In genomic region chr12:54203656-54204045, GRCm38 (mm10) we compare ENCODE assay signal across 8 mouse cellular contexts. TPM values are rescaled to one million over a fixed set of nuclear protein-coding genes. Genes with fewer than 3 reads are reported as not detected.
DNase-seq lines count a peak whose midpoint lies in the region; ATAC-seq lines count a peak whose summit lies in the region.

Gene Egln3 (minus strand): TSS chr12:54203860.

- H3K27ac ChIP-seq in hindbrain, embryonic 13.5 days = 0 out of 2 replicates have a peak within 1 kb of the TSS, but pooled peaks have one; percentile 35

- peak within 1 kb of the TSS; percentile 100 for H3K4me2 ChIP-seq in hindbrain, embryonic 13.5 days

- no peaks in the 10 kb centered on the region for H3K9me3 ChIP-seq in hindbrain, embryonic 13.5 days

- H3K4me3 ChIP-seq in hindbrain, embryonic 13.5 days = peak within 1 kb of the TSS; percentile 62

- peak within 1 kb of the TSS; percentile 77 for H3K9ac ChIP-seq in hindbrain, embryonic 13.5 days

- H3K27me3 ChIP-seq in hindbrain, embryonic 13.5 days = peaks cover 35% of the 10 kb centered on the region

- peak; percentile 85 for ATAC-seq in hindbrain, embryonic 13.5 days (ENCODE audit: low FRiP score)

- peaks cover 32% of the 10 kb centered on the region for H3K4me1 ChIP-seq in hindbrain, embryonic 13.5 days (replicated peaks)

- under 1% methylated on average over 25 of the region's 25 CpGs for WGBS in hindbrain, embryonic 13.5 days

- DNase-seq in MN1 (ENCODE audit: low spot score) = peak; percentile 93
- DNase-seq in cerebellum, adult 9-11 months = peak; percentile 33
- DNase-seq in frontal cortex, postnatal 25 days (ENCODE audit: low spot score in 2 of 2) = peak; percentile 40 to 47
- peak; percentile 65 to 76 for DNase-seq in layer of hippocampus, postnatal 36 days
- peak; percentile 87 for DNase-seq in lung, postnatal 14 days
- peak; percentile 86 for DNase-seq in ovary, postnatal 14 days (ENCODE audit: low spot score)
- DNase-seq in thymus, postnatal 14 days = peak; percentile 92

- no peaks in the 10 kb centered on the region for H3K36me3 ChIP-seq in hindbrain, embryonic 13.5 days

RNA-seq across cellular contexts. Expression of gene Egln3, which starts in this region (rescaled TPM):
- 4.7 and 5.8 TPM in 2 replicates for polyA plus RNA-seq in hindbrain, embryonic 13.5 days (2015; fragmentation: Nextera tagmentation; extraction: Ambion mirVana)
- total RNA-seq in layer of hippocampus, postnatal 36 days (2021) = 1 to 10 TPM; 4.9 to 5.2 TPM

Comparison
In these comparisons a context has a peak if more than half of its experiments do, and no peak if none do; other contexts are left out.
1. Peak in every context shown above with its lines: DNase-seq, ATAC-seq, H3K4me3 ChIP-seq and H3K27ac ChIP-seq.
2. DNase-seq: peak in every context shown above with its lines; median percentile 93 in MN1; 92 in thymus, postnatal 14 days; 87 in lung, postnatal 14 days; 86 in ovary, postnatal 14 days; 70 in layer of hippocampus, postnatal 36 days; 44 in frontal cortex, postnatal 25 days; 33 in cerebellum, adult 9-11 months.